Comparison of ENCODE assay signal across 8 mouse cellular contexts in genomic region chr11:104440521-104441474, GRCm38 (mm10). TPM values are rescaled to one million over a fixed set of nuclear protein-coding genes. Genes with fewer than 3 reads are reported as not detected.
DNase-seq lines count a peak whose midpoint lies in the region; ATAC-seq and TF ChIP-seq lines count a peak whose summit lies in the region.

No protein-coding gene starts in this region.

- H3K27me3 ChIP-seq in kidney, embryonic 14.5 days (ENCODE audit: control insufficient read depth, insufficient read depth, low read length) = no peaks in the 10 kb centered on the region
- no peaks in the 10 kb centered on the region for H3K27me3 ChIP-seq in lung, embryonic 15.5 days
- no peaks in the 10 kb centered on the region for H3K27me3 ChIP-seq in stomach, embryonic 16.5 days (ENCODE audit: control insufficient read depth, insufficient read depth, low read length)

- H3K9ac ChIP-seq in kidney, embryonic 14.5 days (ENCODE audit: low read depth, low read length) = peak overlapping the region; percentile 99
- H3K9ac ChIP-seq in lung, embryonic 15.5 days = peak overlapping the region; percentile 96
- H3K9ac ChIP-seq in stomach, embryonic 16.5 days (ENCODE audit: low read length) = peak overlapping the region; percentile 100

- H3K27ac ChIP-seq in kidney, embryonic 14.5 days (ENCODE audit: low read depth, low read length) = peak overlapping the region; percentile 100
- peak overlapping the region; percentile 99 for H3K27ac ChIP-seq in bone marrow macrophage, adult 2 months (ENCODE audit: insufficient read depth, low read depth, low read length)
- peak overlapping the region; percentile 100 for H3K27ac ChIP-seq in lung, embryonic 15.5 days
- peak overlapping the region; percentile 100 for H3K27ac ChIP-seq in stomach, embryonic 16.5 days (ENCODE audit: low read length)

- no peaks in the 10 kb centered on the region for H3K36me3 ChIP-seq in kidney, embryonic 14.5 days (ENCODE audit: control insufficient read depth, insufficient read depth, low read length)
- H3K36me3 ChIP-seq in lung, embryonic 15.5 days = no peaks in the 10 kb centered on the region
- H3K36me3 ChIP-seq in stomach, embryonic 16.5 days (ENCODE audit: control insufficient read depth, insufficient read depth, low read length) = no peaks in the 10 kb centered on the region

- H3K4me3 ChIP-seq in kidney, embryonic 14.5 days (ENCODE audit: low read length) = peak overlapping the region; percentile 74
- H3K4me3 ChIP-seq in bone marrow macrophage, adult 2 months (ENCODE audit: insufficient read depth, low read length) = peak overlapping the region; percentile 74
- H3K4me3 ChIP-seq in lung, embryonic 15.5 days = peak overlapping the region; percentile 92
- peak overlapping the region; percentile 87 for H3K4me3 ChIP-seq in stomach, embryonic 16.5 days (replicated peaks; ENCODE audit: low read length)

- intact Hi-C loops in heart, postnatal 10 days (cut with DNase I) = loop anchor here (5.0 kb wide), 1 partner anchor 58 kb away; no protein-coding TSS in a partner anchor

- H3K4me2 ChIP-seq in kidney, embryonic 14.5 days (replicated peaks; ENCODE audit: low read depth, low read length) = peak overlapping the region; percentile 64
- H3K4me2 ChIP-seq in lung, embryonic 15.5 days = peak overlapping the region; percentile 62
- peak overlapping the region; percentile 92 for H3K4me2 ChIP-seq in stomach, embryonic 16.5 days (ENCODE audit: low read depth, low read length)

- WGBS in kidney, embryonic 14.5 days = under 1% methylated on average over 20 of the region's 20 CpGs
- WGBS in lung, embryonic 15.5 days = under 1% methylated on average over 20 of the region's 20 CpGs
- WGBS in stomach, embryonic 16.5 days = under 1% methylated on average over 20 of the region's 20 CpGs

- no peak for TF ChIP-seq CTCF in bone marrow macrophage, adult 2 months (IDR thresholded peaks at IDR 0.05; ENCODE audit: low read depth, low read length)

- peaks cover 9% of the 10 kb centered on the region; the same call in 1 of the 2 replicates for H3K4me1 ChIP-seq in kidney, embryonic 14.5 days (ENCODE audit: control insufficient read depth, insufficient read depth, low read length)
- peaks cover 15% of the 10 kb centered on the region for H3K4me1 ChIP-seq in bone marrow macrophage, adult 2 months (ENCODE audit: control insufficient read depth, insufficient read depth, low read length)
- H3K4me1 ChIP-seq in lung, embryonic 15.5 days = peaks cover 16% of the 10 kb centered on the region
- H3K4me1 ChIP-seq in stomach, embryonic 16.5 days (ENCODE audit: control insufficient read depth, insufficient read depth, low read length) = peaks cover 6% of the 10 kb centered on the region

- no peak for TF ChIP-seq POLR2A in bone marrow macrophage, adult 2 months (IDR thresholded peaks at IDR 0.05; ENCODE audit: borderline replicate concordance, low read depth, low read length)

- DNase-seq in kidney, adult 11 months = no peak
- DNase-seq in heart, postnatal 10 days = peak; percentile 21 to 27
- no peak for DNase-seq in left cerebral cortex, adult 18-20 months (ENCODE audit: low spot score in 2 of 2)
- DNase-seq in frontal cortex, postnatal 14 days (ENCODE audit: low spot score in 2 of 2) = no peak

- no peaks in the 10 kb centered on the region for H3K9me3 ChIP-seq in kidney, embryonic 14.5 days (ENCODE audit: control insufficient read depth, low read length)
- no peaks in the 10 kb centered on the region for H3K9me3 ChIP-seq in lung, embryonic 15.5 days
- no peaks in the 10 kb centered on the region for H3K9me3 ChIP-seq in stomach, embryonic 16.5 days (replicated peaks; ENCODE audit: control insufficient read depth, low read length)

- ATAC-seq in kidney, embryonic 14.5 days (ENCODE audit: low FRiP score, low TSS enrichment) = no peak
- ATAC-seq in lung, embryonic 15.5 days (ENCODE audit: borderline replicate concordance, extremely low read depth, low FRiP score, low TSS enrichment) = no peak
- ATAC-seq in stomach, embryonic 16.5 days (ENCODE audit: insufficient read depth, low FRiP score) = no peak

RNA-seq across cellular contexts. Expression of gene Kansl1, which starts 27.9 kb away (rescaled TPM):
- polyA plus RNA-seq in kidney, embryonic 14.5 days (2014; fragmentation: Nextera tagmentation; extraction: Ambion mirVana) = 20.3 and 29.9 TPM in 2 replicates
- 37.4 and 37.9 TPM in 2 replicates for polyA plus RNA-seq in bone marrow macrophage, adult 2 months (2012; ENCODE audit: insufficient read depth, insufficient read length, missing spikeins)
- total RNA-seq in heart, postnatal 10 days (2021) = 10 to 100 TPM; 34.4 to 37.4 TPM
- polyA plus RNA-seq in lung, embryonic 15.5 days (2015; fragmentation: Nextera tagmentation; extraction: Ambion mirVana) = 18.6 and 19.2 TPM in 2 replicates
- 17.3 and 18.9 TPM in 2 replicates for polyA plus RNA-seq in stomach, embryonic 16.5 days (2015; fragmentation: Nextera tagmentation; extraction: Ambion mirVana)
- 10 to 100 TPM; 76.1 to 79.7 TPM for total RNA-seq in left cerebral cortex, adult 18-20 months (2021)

Comparison
In these comparisons a context has a peak if more than half of its experiments do, and no peak if none do; other contexts are left out.
1. DNase-seq: peak in heart, postnatal 10 days (2 of 2); none in kidney, adult 11 months (single experiment), left cerebral cortex, adult 18-20 months (0 of 2) and frontal cortex, postnatal 14 days (0 of 2).
2. Peak in every context shown above with its lines, with median percentiles within 50 percentile points of each other: H3K27ac ChIP-seq, H3K4me2 ChIP-seq, H3K4me3 ChIP-seq and H3K9ac ChIP-seq.